Mouse (Mus musculus): ENCODE results near the gene Gm8947. TPM values are rescaled to one million over a fixed set of nuclear protein-coding genes. Genes with fewer than 3 reads are reported as not detected.
"Not testable (repeated sequence)": the region's sequence is repeated elsewhere in the genome, so short reads cannot be mapped to it uniquely, and the experiment has no call there.

The Gm8947 gene
- total and polyA plus RNA-seq, 3 experiments, result 0.67 to 8.3 (median 3.4) TPM

GRCm38 (mm10) chr1:151200620-151201019 lies 8.4 kb downstream of the Gm8947 start:
- DNase-seq (ENCODE audit: low spot score); H3K36me3 ChIP-seq (replicated peaks); H3K9me3 ChIP-seq (replicated peaks); H3K4me3 ChIP-seq (ENCODE audit: low read depth, low read length); H3K27me3 ChIP-seq (ENCODE audit: insufficient read depth, low read length); ATAC-seq (ENCODE audit: extremely low read depth, insufficient number of reproducible peaks, low FRiP score, poor library complexity, severe bottlenecking): not testable (repeated sequence)
- H3K4me1 ChIP-seq (ENCODE audit: insufficient read depth, low read depth, low read length), result peaks cover 13% of the 10 kb centered on the region

GRCm38 (mm10) chr1:151202771-151203170 lies 10.6 kb downstream of the Gm8947 start:
- not testable (repeated sequence) for H3K27me3 ChIP-seq (ENCODE audit: insufficient read depth, low read length); H3K36me3 ChIP-seq (replicated peaks); H3K4me1 ChIP-seq (ENCODE audit: insufficient read depth, low read depth, low read length); DNase-seq (ENCODE audit: low spot score); H3K4me3 ChIP-seq (ENCODE audit: low read depth, low read length); H3K9me3 ChIP-seq (replicated peaks)
- peak; percentile 95 for ATAC-seq (ENCODE audit: extremely low read depth, insufficient number of reproducible peaks, low FRiP score, poor library complexity, severe bottlenecking)

DNA sequence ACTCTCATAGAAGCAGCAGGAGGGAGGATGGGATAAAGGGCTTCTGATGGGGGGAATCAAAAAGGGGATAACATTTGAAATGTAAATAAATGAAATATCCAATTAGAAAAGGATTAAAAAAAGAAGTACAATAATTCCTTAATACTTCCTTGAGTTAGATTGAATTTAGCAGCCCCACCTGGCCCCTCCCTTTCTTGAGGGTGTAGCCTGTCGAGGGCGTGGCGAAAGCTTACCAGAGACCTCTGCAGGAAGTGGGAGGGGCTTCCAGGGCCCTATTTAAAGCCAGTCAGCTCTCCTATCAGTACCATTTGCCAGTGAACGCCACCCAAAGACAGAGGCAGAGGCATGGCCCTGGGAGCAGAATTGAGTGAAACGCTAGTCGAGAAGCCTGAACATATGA lies 11.6 kb downstream of the Gm8947 start, which contains the start of gene 3110040M04Rik:
Gene 3110040M04Rik (plus strand): TSS at position 304 of the 400 bp plus-strand sequence.
- H3K4me3 ChIP-seq (ENCODE audit: low read depth, low read length); ATAC-seq (ENCODE audit: extremely low read depth, insufficient number of reproducible peaks, low FRiP score, poor library complexity, severe bottlenecking); DNase-seq (ENCODE audit: low spot score); H3K4me1 ChIP-seq (ENCODE audit: insufficient read depth, low read depth, low read length); H3K9me3 ChIP-seq (replicated peaks); H3K27me3 ChIP-seq (ENCODE audit: insufficient read depth, low read length); H3K36me3 ChIP-seq (replicated peaks): not testable (repeated sequence)

DNA sequence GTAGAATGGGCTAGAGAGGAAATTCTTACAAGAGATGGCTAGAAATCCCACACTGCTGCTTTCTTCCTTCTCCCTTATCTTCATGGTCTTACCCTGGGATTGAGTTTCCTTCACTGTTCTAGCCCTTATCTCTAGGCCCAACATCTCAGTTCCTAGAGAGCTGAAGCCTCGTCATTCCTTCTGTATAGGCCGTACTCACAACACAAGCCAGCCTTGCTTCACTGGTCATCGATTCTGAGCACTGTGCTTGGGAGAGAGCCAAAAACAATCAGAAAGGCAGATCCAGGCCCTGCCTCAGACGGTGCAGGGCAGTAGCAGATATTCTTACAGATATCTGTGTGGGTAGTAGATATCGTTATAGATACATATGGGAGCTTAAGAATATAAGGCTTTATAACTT lies 16.3 kb downstream of the Gm8947 start:
- not testable (repeated sequence) for H3K36me3 ChIP-seq (replicated peaks); H3K27me3 ChIP-seq (ENCODE audit: insufficient read depth, low read length); H3K4me3 ChIP-seq (ENCODE audit: low read depth, low read length); DNase-seq (ENCODE audit: low spot score); H3K9me3 ChIP-seq (replicated peaks)
- peak; percentile 97 for ATAC-seq (ENCODE audit: extremely low read depth, insufficient number of reproducible peaks, low FRiP score, poor library complexity, severe bottlenecking)
- H3K4me1 ChIP-seq (ENCODE audit: insufficient read depth, low read depth, low read length), result peaks cover 14% of the 10 kb centered on the region

DNA sequence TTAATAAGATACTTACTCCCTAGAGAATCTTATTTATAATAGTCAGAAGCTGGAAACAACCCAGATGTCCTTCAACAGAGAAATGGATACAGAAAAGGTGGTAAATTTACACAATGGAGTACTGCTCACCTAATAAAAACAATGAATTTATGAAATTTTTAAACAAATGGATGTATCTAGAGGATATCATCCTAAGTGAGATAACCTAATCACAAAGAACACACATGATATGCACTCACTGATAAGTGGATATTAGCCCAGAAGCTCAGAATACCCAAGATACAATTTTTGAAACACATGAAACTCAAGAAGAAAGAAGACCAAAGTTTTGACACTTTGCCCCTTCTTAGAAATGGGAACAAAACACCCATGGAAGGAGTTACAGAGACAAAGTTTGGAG lies 16.8 kb downstream of the Gm8947 start:
- not testable (repeated sequence) for H3K36me3 ChIP-seq (replicated peaks); H3K4me3 ChIP-seq (ENCODE audit: low read depth, low read length); H3K27me3 ChIP-seq (ENCODE audit: insufficient read depth, low read length); DNase-seq (ENCODE audit: low spot score); ATAC-seq (ENCODE audit: extremely low read depth, insufficient number of reproducible peaks, low FRiP score, poor library complexity, severe bottlenecking); H3K9me3 ChIP-seq (replicated peaks)
- peaks cover 17% of the 10 kb centered on the region for H3K4me1 ChIP-seq (ENCODE audit: insufficient read depth, low read depth, low read length)

DNA sequence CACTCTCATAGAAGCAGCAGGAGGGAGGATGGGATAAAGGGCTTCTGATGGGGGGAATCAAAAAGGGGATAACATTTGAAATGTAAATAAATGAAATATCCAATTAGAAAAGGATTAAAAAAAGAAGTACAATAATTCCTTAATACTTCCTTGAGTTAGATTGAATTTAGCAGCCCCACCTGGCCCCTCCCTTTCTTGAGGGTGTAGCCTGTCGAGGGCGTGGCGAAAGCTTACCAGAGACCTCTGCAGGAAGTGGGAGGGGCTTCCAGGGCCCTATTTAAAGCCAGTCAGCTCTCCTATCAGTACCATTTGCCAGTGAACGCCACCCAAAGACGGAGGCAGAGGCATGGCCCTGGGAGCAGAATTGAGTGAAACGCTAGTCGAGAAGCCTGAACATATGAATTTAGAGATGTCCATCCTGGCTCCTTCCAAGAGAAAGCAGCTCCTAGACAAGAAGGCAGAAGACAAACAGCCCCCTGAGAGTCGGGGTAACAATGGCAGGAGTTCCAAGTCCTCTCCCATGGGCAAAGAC lies 17.7 kb downstream of the Gm8947 start, which contains the start of gene Gm47996:
Gene Gm47996 (plus strand): TSS at position 308 of the 532 bp plus-strand sequence.
- DNase-seq (ENCODE audit: low spot score); H3K36me3 ChIP-seq (replicated peaks); H3K27me3 ChIP-seq (ENCODE audit: insufficient read depth, low read length); H3K4me3 ChIP-seq (ENCODE audit: low read depth, low read length); H3K9me3 ChIP-seq (replicated peaks); ATAC-seq (ENCODE audit: extremely low read depth, insufficient number of reproducible peaks, low FRiP score, poor library complexity, severe bottlenecking): not testable (repeated sequence)
- H3K4me1 ChIP-seq (ENCODE audit: insufficient read depth, low read depth, low read length), result peaks cover 25% of the 10 kb centered on the region

- DNase-seq (ENCODE audit: low spot score); ATAC-seq (ENCODE audit: extremely low read depth, insufficient number of reproducible peaks, low FRiP score, poor library complexity, severe bottlenecking); H3K36me3 ChIP-seq (replicated peaks); H3K27me3 ChIP-seq (ENCODE audit: insufficient read depth, low read length); H3K9me3 ChIP-seq (replicated peaks); H3K4me3 ChIP-seq (ENCODE audit: low read depth, low read length): not testable (repeated sequence)
- 0 out of 2 replicates have a peak, but pooled peaks have one; percentile 11 for TF ChIP-seq TAL1 (conservative IDR thresholded peaks at IDR 0.05; ENCODE audit: low read depth, low read length)
- H3K4me1 ChIP-seq (ENCODE audit: insufficient read depth, low read depth, low read length), result peaks cover 42% of the 10 kb centered on the region
These were observed 19.5 kb downstream of the Gm8947 start for GRCm38 (mm10) chr1:151211666-151212065.

DNA sequence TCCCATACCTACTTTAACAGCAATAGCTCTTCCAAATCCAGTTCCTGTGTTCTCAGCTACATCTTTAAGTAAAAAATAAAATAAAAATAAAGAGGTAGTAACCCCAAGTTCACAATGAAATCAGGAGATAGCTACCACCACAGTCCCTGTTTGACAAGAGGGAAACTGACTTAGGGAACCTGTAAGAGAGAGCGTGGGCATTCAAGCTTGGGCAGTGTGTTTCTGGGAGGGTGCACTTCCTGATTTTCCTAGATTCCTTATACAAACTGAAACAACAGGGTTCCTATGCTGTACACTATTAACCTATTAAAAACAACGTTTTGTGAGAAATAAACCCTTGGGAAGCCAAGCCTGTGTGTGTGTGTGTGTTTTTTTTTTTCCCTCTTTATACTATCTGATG lies 22.7 kb downstream of the Gm8947 start:
- no peak for ATAC-seq (ENCODE audit: extremely low read depth, insufficient number of reproducible peaks, low FRiP score, poor library complexity, severe bottlenecking)
- TF ChIP-seq GATA1 (IDR thresholded peaks at IDR 0.05; ENCODE audit: borderline replicate concordance, low read length), result no peak
- no peak for TF ChIP-seq CTCF (IDR thresholded peaks at IDR 0.05; ENCODE audit: low read depth, low read length)
- TF ChIP-seq POLR2AphosphoS5 (IDR thresholded peaks at IDR 0.05; ENCODE audit: insufficient replicate concordance, low read depth, low read length), result no peak
- no peak for TF ChIP-seq TAL1 (conservative IDR thresholded peaks at IDR 0.05; ENCODE audit: low read depth, low read length)
- no peak for TF ChIP-seq GATA2 (IDR thresholded peaks at IDR 0.05; ENCODE audit: borderline replicate concordance, low read depth, low read length)

More for the DNA sequence above, 22.7 kb downstream of the Gm8947 start:
- peaks cover 59% of the 10 kb centered on the region for H3K4me1 ChIP-seq (ENCODE audit: insufficient read depth, low read depth, low read length)
- no peaks in the 10 kb centered on the region for H3K27me3 ChIP-seq (ENCODE audit: insufficient read depth, low read length)
- DNase-seq (ENCODE audit: low spot score), result no peak
- no peaks in the 10 kb centered on the region for H3K36me3 ChIP-seq (replicated peaks)
- no peaks in the 10 kb centered on the region for H3K9me3 ChIP-seq (replicated peaks)
- no peak overlapping the region for H3K4me3 ChIP-seq (ENCODE audit: low read depth, low read length)

All from G1E (cell line).